Mouse (Mus musculus) kidney, postnatal 4 days (tissue): ENCODE data around the gene Ngly1.

ENCODE experiments used
- DNase-seq, 2 experiments: peaks; one replicate each; pipeline ENCODE4 v3.0.0; 2021; ENCODE audit warnings: mixed read lengths in 2 of 2

The Ngly1 gene

DNA sequence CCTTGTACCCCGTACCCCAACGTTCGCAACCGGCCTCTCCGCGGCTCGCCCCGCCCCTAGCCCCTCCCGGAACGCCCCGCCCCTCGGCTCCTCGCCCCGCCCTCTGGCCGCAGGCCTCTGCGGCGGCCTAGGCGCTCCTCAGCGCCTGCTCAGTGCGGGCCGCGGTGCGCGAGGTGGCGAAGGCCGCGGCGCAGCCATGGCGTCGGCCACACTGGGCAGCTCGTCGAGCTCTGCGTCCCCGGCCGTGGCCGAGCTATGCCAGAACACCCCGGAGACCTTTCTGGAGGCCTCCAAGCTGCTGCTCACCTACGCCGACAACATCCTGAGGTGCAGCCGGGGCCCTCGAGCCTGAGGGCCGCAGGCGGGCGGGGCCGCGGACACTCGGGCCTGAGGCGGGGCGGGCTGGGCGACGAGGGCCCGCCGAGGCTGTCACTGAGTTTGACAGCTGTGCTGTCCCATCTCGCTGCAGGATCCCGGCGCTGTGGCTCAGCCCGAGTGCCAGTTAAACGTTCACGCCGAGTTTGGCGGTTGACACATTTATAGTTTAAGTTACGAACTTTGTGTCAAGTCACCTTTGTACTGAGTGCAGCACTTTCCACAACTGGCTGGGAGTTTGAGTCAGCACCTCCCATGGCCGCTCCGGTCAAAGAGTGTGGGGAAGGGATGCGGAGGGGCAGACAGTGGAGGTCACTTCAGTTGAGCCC is at the start of gene Ngly1, which contains the start of gene Oxsm:
Gene Ngly1, plus strand, starts transcription at position 110 of the 704 bp plus-strand sequence.
Gene Oxsm, minus strand, starts transcription at position 638 of the 704 bp plus-strand sequence.
- peak; percentile 93 to 94 for DNase-seq

DNA sequence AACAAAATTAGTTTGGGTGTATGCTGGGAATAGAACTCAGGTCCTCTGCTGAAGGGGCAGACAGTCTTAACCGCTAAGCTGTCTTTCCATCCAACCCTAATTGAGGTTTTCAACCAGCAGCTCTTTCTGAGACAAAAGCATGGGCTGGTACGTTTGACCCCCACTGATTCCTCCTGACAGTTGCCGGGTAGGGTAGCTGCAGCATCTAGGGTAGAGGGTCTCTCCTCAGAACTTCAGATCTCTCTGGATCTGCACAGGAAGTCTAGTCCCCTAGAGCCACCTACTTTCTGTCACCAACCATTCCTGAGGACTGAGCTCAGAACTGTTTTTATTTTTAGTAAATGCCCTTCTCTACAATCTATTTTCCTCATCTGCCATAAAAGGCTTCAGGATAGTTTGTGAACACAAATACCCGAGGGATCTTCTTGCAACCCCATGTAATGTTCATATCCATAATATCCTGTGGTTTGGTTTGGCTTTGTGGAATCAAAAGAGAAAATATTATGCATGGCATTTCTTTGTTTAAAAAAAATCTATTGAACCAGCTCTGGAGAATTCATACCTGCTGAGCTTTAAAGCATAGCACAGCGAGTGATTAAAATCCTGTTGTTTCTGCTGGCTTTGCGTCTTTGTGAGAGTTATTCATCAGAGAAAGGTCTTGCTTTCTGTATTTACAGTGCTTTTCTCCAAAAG is 48.7 kb upstream of the Ngly1 start:
- DNase-seq, result no peak

GRCm38 (mm10) chr14:16200969-16201638 is 48.0 kb upstream of the Ngly1 start:
- DNase-seq, result peak; percentile 63 to 67

- no peak for DNase-seq
These were observed 47.4 kb upstream of the Ngly1 start for GRCm38 (mm10) chr14:16201673-16202072.

DNA sequence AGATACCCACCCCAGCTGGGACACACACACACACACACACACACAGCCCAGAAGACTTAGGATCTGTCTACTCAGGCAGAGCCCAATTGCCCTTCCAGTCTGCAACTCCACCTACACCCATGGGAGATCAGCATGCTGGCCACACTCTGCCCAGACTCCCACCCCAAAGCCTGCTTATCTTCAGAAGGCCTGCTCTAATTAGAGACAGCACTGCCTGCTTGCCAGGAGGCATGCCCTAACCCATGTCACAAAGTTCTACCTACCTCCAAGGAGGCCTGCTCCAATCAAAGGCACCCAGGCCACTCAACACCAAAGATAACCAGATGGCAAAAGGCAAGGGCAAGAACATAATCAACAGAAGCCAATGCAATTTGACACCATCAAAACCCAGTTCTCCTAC is 41.4 kb upstream of the Ngly1 start:
- DNase-seq, result no peak

DNA sequence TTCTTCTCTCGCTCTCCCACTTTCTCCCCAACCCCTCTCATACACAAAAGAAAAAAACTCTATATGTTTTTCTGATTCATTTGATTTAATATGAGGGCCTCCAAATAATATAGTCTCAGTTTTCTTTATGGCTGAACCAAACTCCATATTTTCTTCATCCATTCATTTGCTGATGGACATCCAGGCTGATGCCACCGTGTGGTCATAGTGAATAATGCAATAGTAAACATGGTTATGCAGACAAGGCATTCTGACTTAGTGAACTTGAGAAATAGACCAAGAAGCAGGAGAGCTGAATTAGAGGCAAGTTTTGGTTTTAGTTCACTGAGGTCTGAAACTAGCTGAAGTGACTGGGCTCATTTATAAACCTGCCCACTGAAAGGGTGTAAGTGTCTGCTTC is 30.1 kb upstream of the Ngly1 start:
- no peak for DNase-seq

DNA sequence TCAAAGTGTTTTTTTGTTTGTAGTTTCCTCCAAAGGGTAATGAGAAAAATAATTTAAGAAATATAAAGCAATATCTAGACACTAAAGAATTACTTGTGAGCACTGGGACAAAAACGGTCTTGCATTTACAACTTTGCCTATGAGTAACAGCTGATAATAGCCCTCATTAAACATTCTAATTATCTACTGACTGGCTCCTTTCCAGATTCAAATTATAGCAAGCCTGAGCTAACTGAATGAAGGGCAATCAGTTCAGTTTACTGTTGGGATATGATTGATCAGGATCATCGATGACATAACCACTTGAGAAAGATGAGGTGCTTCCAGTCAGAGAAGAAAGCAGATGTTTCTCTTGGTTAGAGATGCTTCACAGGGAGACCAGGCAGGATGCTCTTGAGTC is 19.7 kb upstream of the Ngly1 start:
- DNase-seq, result no peak

- no peak for DNase-seq
These were observed 18.5 kb upstream of the Ngly1 start for GRCm38 (mm10) chr14:16230581-16230980.

- no peak for DNase-seq
These were observed 15.6 kb upstream of the Ngly1 start for GRCm38 (mm10) chr14:16233515-16233914.

DNA sequence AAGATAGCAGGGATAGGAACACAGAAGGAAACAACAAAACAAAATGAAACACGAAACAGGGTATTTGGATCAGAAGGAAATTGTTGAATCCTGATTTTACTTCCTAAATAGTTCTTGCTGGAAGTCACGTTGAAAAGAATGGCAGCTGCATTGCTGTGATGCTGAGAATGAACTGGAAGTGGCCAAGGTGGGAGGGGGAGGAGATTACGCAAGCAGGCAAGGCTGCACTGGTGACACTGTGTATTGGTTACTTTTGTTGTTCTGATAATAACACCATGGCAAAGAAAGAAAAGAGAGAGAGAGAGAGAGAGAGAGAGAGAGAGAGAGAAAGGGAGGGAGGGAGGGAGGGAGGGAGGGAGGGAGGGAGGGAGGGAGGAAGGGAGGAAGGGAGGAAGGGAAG is 12.6 kb upstream of the Ngly1 start:
- no peak for DNase-seq

DNA sequence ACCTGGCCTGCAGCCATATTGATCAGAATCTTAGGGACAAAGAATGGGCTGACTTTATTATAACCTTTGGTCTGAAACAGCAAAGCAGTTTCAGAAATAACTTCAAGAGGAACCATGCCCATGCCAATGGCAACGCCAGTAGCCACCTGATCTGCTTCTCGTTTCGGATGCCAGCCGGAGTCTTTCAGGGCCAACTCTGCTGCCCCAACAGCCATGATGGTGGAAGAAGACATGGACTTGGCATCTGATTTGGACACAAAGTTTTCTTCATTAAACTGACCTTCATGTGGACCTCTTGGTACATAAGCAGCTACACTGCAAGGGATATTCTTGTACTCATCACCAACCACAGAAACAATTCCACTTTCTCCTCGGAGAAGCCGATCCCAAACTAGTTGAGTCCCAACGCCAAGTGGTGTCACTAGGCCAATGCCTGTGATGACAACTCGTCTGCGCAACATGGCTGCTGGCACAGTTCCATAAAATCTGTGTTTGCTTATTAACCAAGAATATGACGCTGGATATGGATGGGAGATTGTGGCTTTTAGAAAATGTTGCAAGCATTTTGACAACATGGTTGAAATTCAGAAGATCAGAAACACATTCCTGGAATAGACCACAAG is 6.8 kb upstream of the Ngly1 start:
- no peak for DNase-seq

DNA sequence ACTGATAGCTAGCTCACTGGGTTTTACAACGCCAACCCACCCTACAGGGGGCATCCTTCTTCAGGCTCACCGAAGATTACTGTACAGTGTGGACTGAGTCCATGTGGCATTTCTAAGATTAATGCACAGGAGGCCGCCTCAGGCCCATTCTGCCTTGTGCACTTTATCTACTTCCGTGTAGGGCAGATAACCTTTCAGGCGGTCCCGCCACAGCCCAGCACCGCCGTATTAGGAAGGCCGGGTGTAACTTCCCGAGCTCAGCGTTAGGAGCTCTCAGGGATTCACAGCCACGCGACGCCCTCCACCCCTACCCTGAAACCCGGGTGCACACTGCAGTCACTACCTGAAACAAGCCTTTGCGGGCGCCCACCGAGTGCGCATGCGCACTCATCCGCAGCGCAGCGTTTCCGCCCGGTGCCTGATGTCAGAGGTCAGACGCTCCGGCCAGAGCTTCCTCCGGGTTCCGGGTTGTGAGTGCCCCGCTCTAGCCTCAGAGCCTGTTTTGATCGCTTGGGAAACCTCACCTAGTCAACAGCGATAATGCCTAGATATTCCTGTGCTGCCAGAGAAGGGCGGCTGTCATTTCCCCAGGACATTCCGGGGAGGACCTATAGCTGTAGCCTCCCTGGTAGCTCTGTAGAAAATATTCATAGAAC is 6.0 kb upstream of the Ngly1 start:
- peak; percentile 92 to 94 for DNase-seq

- peak in 1 of 2 experiments; percentile 15 for DNase-seq
These were observed 5.4 kb upstream of the Ngly1 start for GRCm38 (mm10) chr14:16243603-16244209.

GRCm38 (mm10) chr14:16244370-16244769 is 4.7 kb upstream of the Ngly1 start:
- DNase-seq, result no peak

GRCm38 (mm10) chr14:16245127-16245526 is 4.0 kb upstream of the Ngly1 start:
- no peak for DNase-seq

GRCm38 (mm10) chr14:16246340-16246912 is 2.7 kb upstream of the Ngly1 start:
- DNase-seq, result no peak

DNA sequence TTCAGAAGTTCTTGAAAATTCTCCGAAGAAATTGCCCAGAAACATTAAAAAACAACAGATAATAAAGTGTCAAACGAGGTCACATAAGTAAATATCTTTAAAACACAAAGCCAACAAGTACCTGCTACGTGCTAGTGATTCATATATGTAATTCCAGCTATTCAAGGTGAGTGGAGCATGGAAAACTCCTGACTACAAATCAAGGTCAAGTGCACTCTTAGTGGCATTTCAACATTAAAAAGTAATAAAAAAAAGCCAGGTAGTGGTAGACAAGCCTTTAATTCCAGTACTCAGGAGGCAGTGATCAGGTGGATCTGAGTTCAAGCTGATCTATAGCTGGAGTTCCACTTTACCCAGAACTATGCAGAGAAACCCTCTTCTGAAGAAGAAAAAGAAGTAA is 945 bp upstream of the Ngly1 start:
- DNase-seq, result no peak

- no peak for DNase-seq
These were observed 400 bp upstream of the Ngly1 start for GRCm38 (mm10) chr14:16248603-16249157.

DNA sequence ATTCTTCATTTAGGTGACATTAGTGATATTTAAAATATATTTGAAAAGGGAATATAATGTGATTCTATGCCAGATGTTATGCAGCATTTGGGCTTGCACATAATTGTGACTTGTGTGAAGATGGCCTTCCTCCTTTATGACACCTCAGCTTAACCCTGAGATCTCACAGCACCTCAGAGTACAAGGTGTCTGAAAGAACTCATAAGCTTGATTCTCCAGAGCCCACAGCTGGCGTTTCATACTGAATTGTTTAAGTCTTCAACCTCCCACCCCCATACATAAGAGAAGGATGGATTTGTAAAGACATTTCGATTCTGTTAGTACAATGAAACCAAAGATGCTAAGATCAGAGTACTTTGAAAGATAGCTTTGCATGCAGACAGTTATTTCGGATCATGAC is 1.0 kb downstream of the Ngly1 start:
- DNase-seq, result no peak

DNA sequence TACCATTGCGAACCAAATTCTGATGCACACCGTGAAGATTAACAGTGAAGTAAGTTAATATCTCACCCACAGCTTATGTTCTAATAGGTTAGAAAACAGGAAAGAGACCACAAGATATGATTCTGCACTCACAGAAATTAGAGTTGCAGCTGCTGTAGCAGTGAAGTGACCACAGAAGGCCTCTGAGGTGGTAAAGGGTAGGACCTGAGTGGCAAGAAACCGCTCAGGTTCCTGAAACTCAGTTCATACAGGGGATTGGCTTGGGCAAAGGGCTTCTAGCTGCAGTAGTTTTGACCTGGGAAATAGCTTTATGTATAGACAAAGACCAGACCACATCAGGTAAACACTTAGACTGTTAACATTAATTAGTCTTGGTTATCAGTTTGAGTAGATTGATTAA is 6.7 kb downstream of the Ngly1 start:
- no peak for DNase-seq

DNA sequence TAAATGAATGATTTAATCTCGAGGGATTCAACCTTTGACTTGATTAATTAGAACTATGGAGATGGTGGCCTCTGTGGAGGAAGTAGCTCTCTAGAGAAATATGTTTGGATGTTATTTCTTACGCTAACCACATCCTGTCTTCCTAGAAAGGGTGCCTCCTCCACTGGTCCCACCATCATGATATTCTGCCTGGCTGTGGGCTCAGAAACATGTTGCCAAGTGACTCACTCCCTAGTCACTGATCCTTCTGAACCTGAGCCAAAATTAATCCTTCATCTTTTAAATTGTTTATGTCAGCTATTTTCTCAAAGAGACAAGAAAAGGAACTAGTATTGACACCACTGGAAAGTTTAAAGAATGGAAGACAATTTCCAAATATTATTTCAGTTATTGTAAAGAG is 7.1 kb downstream of the Ngly1 start:
- no peak for DNase-seq

DNA sequence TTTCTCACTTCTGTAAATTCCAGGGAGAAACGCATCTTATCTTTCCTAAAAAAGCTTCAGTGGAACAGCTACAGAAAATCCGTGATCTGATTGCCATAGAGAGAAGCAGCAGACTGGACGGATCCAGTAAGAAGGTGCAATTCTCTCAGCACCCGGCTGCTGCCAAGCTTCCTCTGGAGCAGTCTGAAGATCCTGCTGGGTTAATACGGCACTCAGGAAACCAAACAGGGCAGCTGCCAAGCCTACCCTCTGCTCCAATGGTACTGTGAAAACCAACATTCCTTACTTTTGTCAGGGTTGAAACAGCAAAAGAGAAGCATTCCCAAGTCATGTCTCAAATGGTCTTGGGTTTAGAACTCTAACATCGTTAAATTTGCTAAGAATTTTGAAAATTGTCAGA is 11.5 kb downstream of the Ngly1 start:
- no peak for DNase-seq
